Mouse (Mus musculus): Measurements from ENCODE around the gene Gm42715.
"Not testable (repeated sequence)": the region's sequence is repeated elsewhere in the genome, so short reads cannot be mapped to it uniquely, and the experiment has no call there.

The Gm42715 gene

DNA sequence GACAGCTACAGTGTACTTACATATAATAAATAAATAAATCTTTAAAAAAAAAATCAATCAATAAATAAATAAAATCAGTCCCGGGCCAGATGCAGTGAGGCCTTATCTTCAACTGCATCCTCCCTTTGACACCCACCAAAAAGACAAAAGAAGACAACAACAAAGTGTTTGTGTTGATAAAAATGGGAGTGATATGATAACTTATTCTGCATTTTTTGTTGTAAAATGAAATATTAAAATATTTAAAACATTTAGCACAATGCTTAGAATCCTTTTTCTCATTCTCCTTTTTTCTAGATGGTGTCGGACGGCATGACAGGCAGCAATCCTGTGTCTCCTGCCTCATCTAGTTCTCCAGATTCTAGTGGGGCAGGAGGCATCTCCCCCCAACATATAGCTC, at the start of gene Gm42715:
TSS of gene Gm42715 (plus strand) at position 301 of the 400 bp plus-strand sequence.
- no peak for DNase-seq (ENCODE audit: low spot score in 2 of 2)

- no peak for DNase-seq (ENCODE audit: low spot score in 2 of 2)
These were observed 49.2 kb upstream of the Gm42715 start for GRCm38 (mm10) chr7:127470011-127470715.

DNA sequence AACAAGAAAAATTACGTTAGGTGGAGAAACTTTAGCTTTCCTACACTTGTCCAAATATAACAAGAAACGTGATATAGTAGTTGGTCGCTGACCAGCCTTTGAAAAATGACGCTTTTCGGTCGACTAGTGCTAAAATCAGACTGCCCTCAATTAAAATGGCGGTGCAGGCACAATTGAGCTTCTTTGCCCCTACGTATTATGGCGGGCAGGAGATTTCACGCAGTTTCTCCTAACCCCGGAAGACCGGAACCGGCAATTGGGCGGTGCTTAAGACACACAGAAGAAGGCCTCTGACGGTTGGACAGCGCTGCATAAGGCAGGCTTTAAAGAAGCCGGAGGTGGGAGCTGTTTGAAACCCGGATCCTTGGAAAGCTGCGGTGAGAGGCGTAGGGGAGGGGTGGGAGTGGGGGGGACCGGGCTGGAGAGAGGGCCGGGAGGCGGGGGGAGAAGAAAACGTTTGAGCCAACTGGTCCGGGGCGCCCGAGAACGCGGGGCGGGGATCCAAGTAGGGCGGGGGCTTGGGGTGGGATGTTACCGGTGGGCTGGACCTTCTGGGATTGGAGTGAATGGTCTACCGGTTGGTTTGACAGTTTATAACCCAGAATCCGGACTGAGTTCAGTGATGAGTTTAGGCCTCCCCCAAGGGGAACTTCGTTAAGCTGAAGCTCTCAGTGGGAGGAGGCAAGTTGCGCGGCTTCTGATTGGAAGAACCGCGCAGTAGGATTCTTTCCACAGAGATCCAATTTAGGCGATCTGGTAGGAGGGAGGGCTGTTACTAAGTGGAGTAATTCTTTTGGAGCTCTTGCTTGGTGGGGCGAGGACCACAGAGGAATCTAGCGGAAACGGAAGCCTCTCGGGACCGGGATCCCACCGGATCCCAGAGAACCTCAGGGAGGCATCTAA, 48.4 kb upstream of the Gm42715 start:
- DNase-seq (ENCODE audit: low spot score in 2 of 2) = peak; percentile 94 to 96

GRCm38 (mm10) chr7:127471646-127472010, 47.8 kb upstream of the Gm42715 start:
- DNase-seq (ENCODE audit: low spot score in 2 of 2) = no peak

DNA sequence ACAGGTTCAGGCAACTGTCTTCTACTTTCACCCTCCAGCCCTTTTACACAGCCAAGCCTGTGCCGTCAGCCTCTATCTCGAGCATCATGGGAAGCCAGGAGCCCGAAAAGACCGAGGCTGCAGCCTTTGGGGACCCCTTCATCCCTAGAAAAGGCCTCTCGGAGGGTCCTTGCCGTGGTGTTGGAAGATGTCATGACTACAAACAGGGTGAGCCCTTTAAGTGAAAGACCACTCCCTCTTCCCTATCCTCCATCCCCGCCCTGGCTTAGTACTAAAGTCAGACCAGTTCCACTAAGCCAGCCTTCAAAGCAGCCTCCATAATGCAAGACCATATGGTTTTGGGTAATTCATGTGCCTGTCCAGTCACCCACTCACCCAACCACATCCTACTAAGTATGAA, 47.3 kb upstream of the Gm42715 start:
- no peak for DNase-seq (ENCODE audit: low spot score in 2 of 2)

- DNase-seq (ENCODE audit: low spot score in 2 of 2) = no peak
These were observed 45.7 kb upstream of the Gm42715 start for GRCm38 (mm10) chr7:127473705-127474104.

DNA sequence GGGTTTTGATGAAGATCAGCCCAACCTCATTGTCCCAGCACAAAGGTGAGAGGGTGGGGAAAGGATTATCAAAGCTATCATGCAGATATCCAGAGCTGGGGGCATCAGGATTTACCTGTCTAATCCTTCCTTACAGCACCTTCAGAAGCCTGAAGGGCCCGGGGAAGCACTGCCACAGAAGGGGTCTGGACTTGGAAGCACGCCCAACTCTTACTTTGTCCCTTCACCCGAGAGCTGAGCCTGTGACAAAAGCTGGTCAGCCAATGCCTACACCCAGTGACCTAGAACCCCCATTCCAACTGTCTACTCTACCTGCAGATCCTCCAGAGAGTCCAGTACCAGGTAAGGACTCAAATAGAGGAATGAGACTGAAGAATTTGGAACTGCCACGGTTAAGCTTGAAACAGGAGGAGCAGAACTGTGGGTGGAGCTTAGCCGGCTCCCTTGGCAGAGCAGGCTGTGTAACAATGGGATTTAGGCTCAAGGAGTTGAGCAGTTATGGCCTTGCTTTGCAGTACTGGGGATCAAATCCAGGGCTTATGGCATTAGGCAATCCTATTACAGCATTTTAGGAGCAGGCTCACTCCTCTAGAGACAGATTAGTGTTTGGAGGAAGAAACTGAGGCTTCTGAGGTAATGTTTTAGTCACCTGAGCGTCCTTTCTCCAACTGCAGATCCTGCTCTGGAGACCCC, 44.9 kb upstream of the Gm42715 start:
- DNase-seq (ENCODE audit: low spot score in 2 of 2) = no peak

DNA sequence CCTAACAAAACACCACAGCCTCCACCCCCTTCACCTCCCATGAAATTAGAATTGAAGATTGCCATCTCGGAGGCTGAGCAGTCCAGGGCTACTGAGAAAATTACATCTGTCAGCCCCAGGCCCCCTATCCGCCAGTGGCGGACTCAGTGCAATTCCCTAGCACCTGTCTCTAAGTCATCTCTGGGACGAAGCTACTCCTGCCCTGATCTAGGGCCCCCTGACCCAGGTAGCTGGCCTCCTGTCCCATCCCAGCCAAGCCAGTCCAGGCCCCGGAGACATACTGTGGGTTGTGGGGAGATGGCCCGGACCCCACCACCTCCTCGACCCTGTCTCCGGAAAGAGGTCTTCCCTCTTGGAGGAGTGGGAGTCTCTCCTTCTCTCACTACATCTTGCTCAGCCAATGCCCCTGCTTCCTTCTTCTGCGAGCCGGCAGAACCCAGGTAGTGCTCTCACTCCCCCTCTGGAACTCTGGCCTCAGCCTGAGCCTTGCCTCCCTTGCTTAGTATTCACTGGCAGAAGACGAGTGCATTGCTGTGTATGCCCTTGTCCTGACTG, 44.1 kb upstream of the Gm42715 start:
- DNase-seq (ENCODE audit: low spot score in 2 of 2) = no peak

DNA sequence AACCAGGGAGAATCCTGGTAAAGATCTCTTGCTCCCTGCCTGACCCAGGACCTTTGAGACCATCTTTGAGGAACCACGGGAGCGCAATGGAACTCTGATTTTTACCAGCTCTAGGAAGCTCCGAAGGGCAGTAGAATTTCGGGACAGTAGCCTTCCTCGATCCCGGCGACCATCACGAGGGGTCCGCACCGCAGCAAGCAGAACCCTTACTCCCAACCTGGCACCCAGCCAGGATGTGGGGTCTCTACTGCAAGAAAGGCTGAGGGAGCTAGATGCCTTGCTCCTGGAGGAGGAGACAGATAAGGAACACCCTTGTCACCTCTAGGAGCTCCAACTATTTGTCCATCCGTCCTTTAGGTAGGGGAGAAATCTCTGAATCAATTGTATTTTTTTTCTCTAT, 43.0 kb upstream of the Gm42715 start:
- DNase-seq (ENCODE audit: low spot score in 2 of 2) = no peak

GRCm38 (mm10) chr7:127476855-127477254, 42.5 kb upstream of the Gm42715 start:
- DNase-seq (ENCODE audit: low spot score in 2 of 2) = no peak

DNA sequence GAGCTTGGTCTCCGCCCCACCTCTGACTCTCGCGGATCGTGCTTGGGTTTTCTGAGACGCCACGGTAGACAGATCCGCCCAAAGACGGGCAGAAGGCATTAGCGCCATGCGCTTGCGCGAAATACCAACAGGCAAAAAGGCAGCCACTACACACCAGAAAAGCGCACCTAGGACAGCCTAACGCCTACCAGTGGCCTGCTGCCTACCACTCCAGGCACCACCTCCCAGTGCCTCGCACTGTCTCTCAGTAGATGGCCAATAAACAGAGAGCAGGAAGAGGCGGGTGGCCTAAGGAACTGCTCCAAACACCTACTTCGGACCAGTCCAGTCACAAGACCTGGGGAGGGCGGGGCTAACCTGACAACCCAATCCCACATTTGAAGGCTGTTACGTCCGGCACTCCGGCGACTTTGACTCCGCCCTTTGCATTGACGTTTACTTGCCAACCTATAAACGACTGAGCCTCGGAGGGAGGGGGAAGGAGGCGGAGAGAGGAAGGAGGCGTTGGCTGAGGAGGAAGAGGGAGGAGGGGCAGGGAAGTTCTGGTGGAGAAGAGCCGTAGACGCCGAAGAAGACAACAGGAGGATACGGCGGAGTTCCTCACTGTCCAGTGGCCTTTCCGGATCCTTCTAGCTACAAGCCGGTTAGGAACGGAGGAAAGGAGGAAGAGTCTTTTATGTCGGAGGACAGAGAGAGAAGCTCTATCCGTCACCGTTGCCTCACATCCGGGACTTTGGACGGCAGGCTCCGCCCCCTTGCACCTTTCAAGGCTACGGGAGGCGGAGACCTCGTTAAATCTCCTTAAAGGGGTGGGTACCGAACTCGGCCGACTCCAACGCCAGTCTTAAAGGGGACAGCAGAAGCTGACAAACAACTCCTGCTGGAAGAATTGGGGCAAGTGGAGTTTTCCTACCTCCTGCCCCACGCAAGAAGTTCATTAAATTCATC, 41.4 kb upstream of the Gm42715 start:
- peak; percentile 99 to 100 for DNase-seq (ENCODE audit: low spot score in 2 of 2)

- DNase-seq (ENCODE audit: low spot score in 2 of 2) = peak; percentile 92 to 97
These were observed 40.6 kb upstream of the Gm42715 start, which contains the start of gene Fbrs for GRCm38 (mm10) chr7:127478635-127479317. Gene Fbrs, plus strand, starts transcription at chr7:127479199.

DNA sequence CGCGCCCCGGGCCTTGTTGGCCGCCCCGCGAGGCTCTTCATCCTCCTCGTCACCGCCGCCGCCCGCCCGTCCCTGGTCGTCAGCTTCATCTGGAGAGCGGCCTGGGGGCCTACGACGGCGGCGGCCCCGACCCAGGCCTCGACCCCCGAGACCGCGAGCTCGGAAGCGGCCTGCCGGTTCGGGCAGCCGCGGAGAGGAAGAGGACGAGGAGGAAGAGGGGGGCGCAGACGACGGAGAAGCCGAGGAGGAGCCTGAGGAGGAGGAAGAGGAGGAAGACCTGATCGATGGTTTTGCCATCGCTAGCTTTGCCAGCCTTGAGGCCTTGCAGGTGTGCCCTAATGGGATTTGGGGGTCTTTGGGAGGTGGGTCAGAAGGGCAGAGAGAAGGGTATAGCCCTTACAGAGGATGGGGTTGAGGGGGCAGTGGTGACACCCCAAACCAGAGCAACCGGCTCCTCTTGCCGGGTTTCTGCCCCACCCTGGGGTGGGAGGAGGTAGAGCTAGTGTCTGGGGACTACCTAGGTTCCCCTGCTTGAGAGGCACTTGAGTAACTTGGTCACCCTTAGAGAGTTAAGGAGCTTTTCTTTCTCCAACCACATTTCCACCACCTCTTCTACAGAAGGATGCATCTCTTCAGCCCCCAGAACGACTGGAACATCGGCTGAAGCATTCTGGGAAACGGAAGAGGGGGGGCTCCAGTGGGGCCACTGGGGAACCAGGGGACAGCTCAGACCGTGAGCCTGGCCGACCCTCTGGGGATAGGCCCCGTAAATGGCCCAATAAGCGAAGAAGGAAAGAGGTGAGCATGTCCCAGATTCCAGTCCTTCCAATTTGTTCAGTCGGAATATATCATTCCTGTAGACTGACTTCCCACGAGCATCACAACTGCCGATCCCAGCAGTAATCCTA, 39.8 kb upstream of the Gm42715 start:
- DNase-seq (ENCODE audit: low spot score in 2 of 2) = no peak

DNA sequence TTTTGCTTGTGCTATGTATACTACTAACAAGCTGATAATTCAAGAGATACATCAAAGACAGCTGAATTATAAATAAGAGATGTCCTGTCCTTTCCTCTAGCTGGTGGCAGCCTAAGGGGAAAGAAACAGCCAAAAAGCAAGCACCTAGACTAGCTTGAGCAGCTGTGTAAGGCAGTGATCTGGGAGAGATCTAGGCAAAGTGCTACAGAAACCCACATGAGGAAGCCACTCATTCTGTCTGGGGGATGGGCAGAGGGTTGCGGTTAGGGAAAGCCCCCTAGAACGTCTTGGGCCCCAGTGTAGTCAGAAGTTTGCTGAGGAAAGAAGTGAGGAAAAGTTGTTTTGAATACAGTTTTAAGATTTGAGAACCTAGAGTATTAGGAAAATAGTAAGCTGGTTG, 39.1 kb upstream of the Gm42715 start:
- no peak for DNase-seq (ENCODE audit: low spot score in 2 of 2)

GRCm38 (mm10) chr7:127485416-127485815, 34.0 kb upstream of the Gm42715 start:
- DNase-seq (ENCODE audit: low spot score in 2 of 2) = no peak

DNA sequence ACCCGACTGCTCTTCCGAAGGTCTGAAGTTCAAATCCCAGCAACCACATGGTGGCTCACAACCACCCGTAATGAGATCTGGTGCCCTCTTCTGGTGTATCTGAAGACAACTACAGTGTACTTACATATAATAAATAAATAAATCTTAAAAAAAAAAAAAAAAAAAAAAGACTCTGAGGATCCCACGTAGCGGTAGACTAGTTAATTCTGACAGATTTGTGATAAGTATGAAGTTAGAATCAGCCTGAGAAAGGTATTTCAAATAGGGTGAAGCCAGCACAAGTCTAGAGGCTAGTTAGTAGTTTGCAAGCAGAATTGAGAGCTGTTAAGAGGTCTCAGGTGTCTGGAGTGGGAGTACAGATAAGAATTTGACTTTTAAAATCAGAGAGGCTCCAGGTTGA, 31.0 kb upstream of the Gm42715 start:
- not testable (repeated sequence) for DNase-seq (ENCODE audit: low spot score in 2 of 2)

DNA sequence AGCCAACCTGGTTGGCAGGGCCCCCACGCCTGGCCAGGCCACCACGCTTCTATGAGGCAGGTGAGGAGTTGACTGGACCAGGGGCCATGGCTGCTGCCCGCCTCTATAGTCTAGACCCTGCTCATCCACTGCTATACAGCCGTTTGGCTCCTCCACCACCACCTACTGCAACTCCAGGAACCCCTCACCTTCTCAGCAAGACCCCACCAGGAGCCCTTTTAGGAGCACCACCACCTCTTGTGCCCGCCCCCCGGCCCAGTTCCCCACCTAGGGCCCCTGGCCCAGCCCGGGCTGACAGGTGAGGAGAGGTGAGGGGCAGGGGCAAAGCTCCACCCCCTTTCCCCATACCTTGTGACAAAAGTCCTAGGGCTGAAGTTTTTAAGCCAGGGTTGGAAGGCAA, 29.4 kb upstream of the Gm42715 start:
- DNase-seq (ENCODE audit: low spot score in 2 of 2) = no peak

DNA sequence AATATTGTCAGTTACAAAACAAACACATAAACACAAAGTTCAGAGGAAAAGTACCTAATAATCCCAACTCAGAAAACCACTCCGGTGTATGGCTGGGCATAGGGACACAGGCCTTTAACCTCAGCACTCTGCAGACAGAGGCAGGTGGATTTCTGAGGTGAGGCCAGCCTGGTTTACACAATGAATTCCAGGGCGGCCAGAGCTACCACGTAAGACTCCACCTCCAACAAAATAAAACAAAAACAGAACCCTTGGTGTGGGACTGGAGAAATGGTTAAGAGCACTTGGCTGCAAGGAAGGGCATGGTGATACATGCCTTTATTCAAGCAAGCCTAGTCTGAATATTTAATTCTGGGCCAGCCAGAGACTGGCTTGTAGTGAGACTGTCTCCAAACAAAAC, 27.5 kb upstream of the Gm42715 start:
- DNase-seq (ENCODE audit: low spot score in 2 of 2) = no peak

GRCm38 (mm10) chr7:127494648-127495047, 24.7 kb upstream of the Gm42715 start:
- no peak for DNase-seq (ENCODE audit: low spot score in 2 of 2)

Measured in left cerebral cortex, adult 9 months (tissue).